Mouse (Mus musculus) myocyte (in vitro differentiated cells): ENCODE measurements around the gene Ltbp1.

Source experiments
- MAX ChIP-seq: IDR thresholded peaks from one replicate; pipeline ENCODE4 v1.6.1; 2011; ENCODE audit warnings: low read depth, mild to moderate bottlenecking, control low read depth
- POLR2A ChIP-seq: IDR thresholded peaks from one replicate; pipeline ENCODE4 v1.6.1; 2011; ENCODE audit warnings: low read depth, mild to moderate bottlenecking, control low read depth, moderate library complexity; ENCODE audit not compliant: insufficient read length
- POLR2AphosphoS2 ChIP-seq: IDR thresholded peaks from one replicate; pipeline ENCODE4 v1.6.1; 2011; ENCODE audit warnings: low read depth, control low read depth; ENCODE audit not compliant: insufficient read length
- REST ChIP-seq: IDR thresholded peaks from one replicate; pipeline ENCODE4 v1.6.1; 2011; ENCODE audit warnings: mild to moderate bottlenecking, control low read depth, moderate library complexity; ENCODE audit not compliant: insufficient read depth, insufficient read length
- SRF ChIP-seq: IDR thresholded peaks from one replicate; pipeline ENCODE4 v1.6.1; 2011; ENCODE audit warnings: low read depth; ENCODE audit not compliant: control insufficient read depth, insufficient read length

DNA sequence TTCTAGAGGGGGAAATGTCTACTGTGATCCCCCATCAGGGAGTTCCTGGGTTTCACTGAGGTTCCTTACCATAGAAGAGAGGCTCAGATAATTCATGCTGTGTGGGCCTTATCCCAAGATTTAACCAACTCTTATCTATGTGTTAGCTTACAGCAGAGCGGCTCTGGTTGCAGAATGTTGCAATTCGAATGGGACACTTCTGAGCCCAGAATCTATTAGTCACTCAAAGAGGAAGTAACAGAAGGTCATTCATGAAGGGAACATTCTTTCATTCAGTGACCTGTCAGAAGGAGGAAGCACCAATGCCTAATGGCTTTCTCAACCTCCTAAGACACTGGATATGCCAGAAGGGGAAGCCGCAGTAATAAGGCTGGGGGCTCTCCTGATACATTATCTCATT, 114.1 kb downstream of the Ltbp1 start:
- no peak for TF ChIP-seq POLR2A
- TF ChIP-seq MAX, result no peak
- TF ChIP-seq REST, result no peak
- no peak for TF ChIP-seq POLR2AphosphoS2
- TF ChIP-seq SRF, result no peak
